Mouse (Mus musculus) small intestine, adult 2 months (tissue): ENCODE measurements around the gene Pdzd7.

Experiments
- CTCF ChIP-seq: fragments of 200-500 bp; IDR thresholded peaks from 2 replicates; pipeline ENCODE4 v1.5.1; 2012; ENCODE audit warnings: low read depth, mild to moderate bottlenecking, control low read depth, inconsistent platforms, low read length, moderate library complexity, mixed read lengths; ENCODE audit not compliant: insufficient replicate concordance, insufficient read length; ENCODE audit errors: extremely low read depth
- POLR2A ChIP-seq: fragments of 200-500 bp; IDR thresholded peaks from 2 replicates; pipeline ENCODE4 v1.6.1; 2012; ENCODE audit warnings: low read depth, mild to moderate bottlenecking, control low read depth, inconsistent platforms, low read length, moderate library complexity

DNA sequence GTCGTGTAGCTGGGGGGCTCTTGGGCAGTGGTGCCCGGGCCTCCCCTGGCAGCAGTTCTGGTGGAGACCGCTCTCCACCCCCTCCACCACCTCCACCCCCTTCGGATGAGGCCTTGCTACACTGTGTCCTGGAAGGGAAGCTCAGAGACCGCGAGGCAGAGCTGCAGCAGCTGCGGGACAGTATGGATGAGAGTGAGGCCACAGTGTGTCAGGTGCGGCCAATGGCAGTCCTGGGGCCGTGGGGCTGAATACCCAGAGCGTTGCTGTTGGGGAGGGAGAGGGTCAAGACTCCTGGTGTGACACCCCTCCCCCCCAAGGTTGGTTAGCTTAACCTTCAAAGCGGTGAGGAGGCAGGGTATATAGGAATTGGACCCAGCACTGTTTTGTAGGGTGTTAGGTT is 21.5 kb downstream of the Pdzd7 start:
- TF ChIP-seq POLR2A, result no peak
- TF ChIP-seq CTCF, result no peak
